Mouse (Mus musculus): ENCODE measurements around the gene Nfe2.
"Not testable (repeated sequence)": the region's sequence is repeated elsewhere in the genome, so short reads cannot be mapped to it uniquely, and the experiment has no call there.

Gene Nfe2

GRCm38 (mm10) chr15:103290843-103291242, 32.6 kb upstream of the Nfe2 start:
- DNase-seq (ENCODE audit: low spot score in 2 of 2) = no peak

GRCm38 (mm10) chr15:103290417-103290816, 32.2 kb upstream of the Nfe2 start:
- no peak for DNase-seq (ENCODE audit: low spot score in 2 of 2)

- DNase-seq (ENCODE audit: low spot score in 2 of 2) = no peak
These were observed 31.4 kb upstream of the Nfe2 start for GRCm38 (mm10) chr15:103289600-103289999.

DNA sequence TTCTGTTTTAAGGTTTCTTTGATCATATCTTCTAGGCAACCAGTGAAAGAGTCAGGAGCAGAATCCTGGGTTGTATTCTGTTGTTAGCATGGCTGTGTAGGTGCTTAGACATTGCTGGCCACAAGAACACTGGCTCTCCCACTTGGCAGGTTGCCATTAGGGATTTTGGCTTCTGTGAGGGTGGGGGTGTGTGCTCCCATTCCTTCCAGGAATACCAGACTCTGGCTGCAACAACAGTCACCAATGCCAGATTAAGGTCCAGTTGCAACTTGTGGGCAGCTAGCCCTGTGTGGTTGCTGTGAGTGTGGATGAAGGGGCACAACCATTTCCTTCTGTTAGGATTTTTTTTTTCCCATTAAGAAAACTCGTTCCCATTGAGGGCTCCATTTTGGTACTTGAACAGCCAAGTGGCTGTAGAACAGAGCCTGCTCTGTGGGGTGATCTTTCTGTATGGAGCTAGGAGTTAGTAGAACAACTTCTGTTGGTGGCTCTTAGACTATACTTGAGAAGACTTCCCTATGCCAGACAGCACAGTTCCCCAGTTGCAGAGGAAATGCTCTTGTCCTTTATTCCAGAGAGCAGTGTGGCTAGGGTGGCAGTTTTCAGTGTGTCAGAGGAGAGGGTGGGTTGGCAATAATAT, 27.7 kb upstream of the Nfe2 start:
- DNase-seq (ENCODE audit: low spot score in 2 of 2) = no peak

GRCm38 (mm10) chr15:103284647-103285046, 26.4 kb upstream of the Nfe2 start:
- DNase-seq (ENCODE audit: low spot score in 2 of 2) = no peak

DNA sequence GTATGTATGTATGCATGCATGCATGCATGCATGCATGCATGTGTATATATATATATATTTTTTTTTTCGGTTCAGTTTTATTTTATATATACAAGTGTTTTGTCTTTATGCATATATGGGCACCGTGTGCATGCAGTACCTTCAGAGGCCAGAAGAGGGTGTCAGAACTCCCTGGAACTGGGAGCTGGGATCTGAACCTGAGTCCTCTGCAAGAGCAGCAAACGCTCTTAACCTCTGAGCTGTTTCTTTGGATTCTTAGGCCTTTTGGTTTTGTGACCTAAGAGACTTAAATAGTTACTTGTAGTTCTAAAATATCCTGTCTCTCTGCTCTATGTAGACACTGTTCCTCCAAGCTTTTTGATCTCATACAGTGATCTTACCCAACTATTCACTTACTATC, 25.9 kb upstream of the Nfe2 start:
- DNase-seq (ENCODE audit: low spot score in 2 of 2) = peak in 1 of 2 experiments; percentile 75

- DNase-seq (ENCODE audit: low spot score in 2 of 2) = no peak
These were observed 23.4 kb upstream of the Nfe2 start for GRCm38 (mm10) chr15:103281465-103282205.

DNA sequence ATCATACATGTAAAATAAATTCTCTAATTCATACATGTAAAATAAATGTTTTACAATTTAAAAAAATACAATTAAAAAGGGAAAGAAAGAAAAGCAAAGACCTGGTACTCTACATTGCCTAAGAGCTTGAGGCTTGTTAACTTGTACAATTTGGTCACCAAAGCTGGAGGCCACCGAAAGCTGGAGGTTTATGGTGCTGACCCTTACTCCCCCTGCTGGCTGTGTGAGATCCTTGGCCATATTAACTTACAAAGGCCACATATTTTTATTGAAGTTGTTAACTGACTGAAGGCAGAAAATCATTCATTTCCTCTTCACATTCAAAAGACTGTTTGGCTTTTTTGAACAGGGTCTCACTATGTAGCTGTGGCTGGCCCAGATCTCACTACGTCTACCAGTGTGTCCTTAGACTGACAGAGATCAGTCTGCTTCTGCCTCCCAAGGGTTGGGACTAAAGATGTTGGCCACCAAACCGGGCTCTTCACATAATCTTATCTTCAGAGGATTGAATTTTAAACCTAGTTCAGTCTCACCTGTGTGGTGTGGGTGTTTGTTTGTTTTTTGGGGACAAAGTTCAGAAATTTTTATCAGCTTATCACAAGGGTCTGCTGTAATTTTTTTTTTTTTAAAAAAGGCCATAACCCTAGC, 22.7 kb upstream of the Nfe2 start:
- peak in 1 of 2 experiments; percentile 72 for DNase-seq (ENCODE audit: low spot score in 2 of 2)

DNA sequence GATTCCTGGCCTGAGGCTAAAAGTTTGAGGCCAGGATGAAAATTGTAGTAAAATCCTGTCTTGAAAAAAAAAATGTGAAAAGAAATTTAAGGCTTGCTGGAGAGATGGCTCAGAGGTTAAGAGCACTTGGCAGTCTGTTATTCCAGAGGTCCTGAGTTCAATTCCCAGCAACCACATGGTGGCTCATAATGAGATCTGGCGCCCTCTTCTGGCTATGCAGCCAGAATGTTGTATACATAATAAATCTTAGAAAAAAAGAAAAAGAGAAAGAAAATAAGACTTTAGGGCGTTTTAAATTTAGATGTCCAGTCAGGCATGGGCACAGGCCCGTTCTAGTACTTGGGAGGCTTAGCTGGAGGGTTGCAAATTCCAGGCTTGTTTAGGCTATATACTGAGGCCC, 21.5 kb upstream of the Nfe2 start:
- DNase-seq (ENCODE audit: low spot score in 2 of 2) = peak; percentile 68 to 81

DNA sequence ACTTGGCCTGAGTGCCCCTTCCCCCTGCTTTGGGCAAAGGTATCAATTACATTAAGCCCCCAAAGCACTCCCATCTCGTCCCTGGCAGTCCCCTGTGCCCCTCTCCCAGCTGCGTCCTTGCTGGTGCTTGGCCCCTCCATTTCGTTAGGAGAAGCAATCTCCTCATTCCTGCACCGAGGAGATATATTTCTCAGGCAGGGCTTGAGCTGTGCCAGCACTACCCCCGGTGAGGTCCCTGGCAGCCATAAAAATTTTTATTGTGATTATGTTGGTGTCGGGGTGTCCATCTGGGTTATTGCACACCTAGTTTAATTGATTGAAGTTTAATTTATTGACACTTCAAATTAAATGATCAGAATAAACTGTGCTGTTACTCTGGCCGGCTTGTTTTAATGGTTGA, 19.7 kb upstream of the Nfe2 start:
- no peak for DNase-seq (ENCODE audit: low spot score in 2 of 2)

DNA sequence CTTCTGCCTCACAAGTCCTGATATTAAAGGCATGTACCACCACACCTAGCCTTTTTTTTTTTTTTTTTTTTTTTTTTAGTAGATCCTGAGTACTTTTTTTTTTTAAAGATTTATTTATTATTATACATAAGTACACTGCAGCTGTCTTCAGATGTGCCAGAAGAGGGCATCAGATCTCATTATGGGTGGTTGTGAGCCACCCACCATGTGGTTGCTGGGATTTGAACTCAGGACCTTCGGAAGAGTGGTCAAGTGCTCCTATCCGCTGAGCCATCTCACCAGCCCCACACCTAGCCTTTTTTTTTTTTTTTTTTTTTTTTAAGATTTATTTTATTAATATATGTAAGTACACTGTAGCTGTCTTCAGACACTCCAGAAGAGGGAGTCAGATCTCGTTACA, 17.7 kb upstream of the Nfe2 start:
- not testable (repeated sequence) for DNase-seq (ENCODE audit: low spot score in 2 of 2)

DNA sequence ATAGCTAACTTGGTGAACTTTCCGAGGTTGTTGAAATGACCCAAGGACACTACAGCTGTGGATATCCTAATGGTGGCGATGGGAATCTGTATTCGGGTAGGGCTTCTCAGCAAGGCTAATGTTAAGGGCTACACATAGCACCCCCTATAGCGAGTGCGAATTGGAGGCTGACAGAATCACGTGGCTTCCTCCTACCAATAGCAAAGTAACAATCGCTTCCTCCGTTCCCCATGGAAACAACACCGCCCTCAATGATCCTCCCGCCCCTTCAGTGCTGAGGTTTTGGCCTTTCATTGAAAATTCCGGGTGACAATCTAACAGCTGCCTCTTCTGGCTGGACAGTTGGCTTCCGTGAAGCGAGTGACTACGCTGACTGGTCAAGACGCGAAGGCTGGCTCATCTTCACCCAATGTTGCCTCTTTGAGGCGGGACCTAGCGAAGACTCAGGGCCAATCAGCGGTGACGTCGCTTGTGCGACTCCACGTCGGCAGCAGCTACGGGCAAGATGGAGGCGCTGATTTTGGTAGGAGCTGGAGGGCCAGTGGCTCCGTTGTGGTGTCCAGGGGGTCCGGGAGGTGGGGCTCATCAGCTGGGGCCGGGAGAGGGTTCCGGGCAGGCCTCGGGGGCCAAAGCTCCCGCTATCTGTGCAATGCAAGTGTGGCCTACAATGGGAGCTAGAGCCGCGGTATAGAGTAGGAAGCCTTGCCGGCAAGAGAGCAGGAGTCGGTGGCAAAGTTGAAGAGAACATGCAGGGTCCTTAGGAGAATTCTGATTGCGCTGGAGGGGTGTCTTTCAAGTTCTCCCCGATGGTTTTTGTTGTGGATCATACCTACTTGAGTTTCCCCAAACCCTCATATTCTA, 14.4 kb upstream of the Nfe2 start, which contains the start of gene Copz1:
TSS of gene Copz1 (plus strand) at position 296 of the 861 bp plus-strand sequence.
- peak; percentile 88 to 93 for DNase-seq (ENCODE audit: low spot score in 2 of 2)

- DNase-seq (ENCODE audit: low spot score in 2 of 2) = no peak
These were observed 10.7 kb upstream of the Nfe2 start for GRCm38 (mm10) chr15:103268903-103269302.

DNA sequence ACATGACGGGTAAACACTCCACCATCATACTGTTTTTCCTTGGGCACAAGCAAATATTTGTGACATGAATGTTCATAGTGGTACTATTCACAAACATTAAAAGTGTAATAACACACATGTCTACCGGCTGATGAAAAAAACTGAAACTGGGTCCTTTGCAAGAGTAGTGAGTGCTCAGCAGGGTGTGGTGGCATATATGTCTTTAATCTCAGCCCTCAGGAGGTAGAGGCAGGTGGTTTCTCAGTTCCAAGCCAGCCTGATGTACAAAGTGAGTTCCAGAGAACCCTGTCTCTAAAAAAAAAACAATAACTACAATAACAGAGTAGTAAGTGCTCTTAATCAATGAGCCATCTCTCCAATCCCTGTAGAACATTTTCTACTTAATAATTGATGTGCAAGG, 6.6 kb upstream of the Nfe2 start:
- no peak for DNase-seq (ENCODE audit: low spot score in 2 of 2)

DNA sequence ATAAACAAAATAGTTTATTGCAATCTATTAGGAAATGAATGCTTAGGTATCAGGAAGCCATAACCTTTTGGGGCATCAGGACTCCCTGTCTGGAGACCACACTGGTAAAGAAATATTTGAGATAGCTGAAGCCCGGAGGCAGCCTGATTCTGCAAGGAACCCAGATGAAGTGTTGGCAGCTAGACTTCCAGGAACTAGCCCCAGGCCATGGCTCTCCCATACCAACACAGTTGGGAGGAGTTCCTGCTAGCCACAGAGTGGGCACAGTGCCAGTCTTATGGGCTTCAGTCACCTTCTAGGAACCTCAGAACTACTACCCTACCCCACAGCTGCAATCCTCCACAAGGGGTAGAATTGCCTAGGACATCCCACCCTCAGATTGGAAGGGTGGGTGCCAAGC, 1.8 kb upstream of the Nfe2 start:
- DNase-seq (ENCODE audit: low spot score in 2 of 2) = peak; percentile 72 to 78

DNA sequence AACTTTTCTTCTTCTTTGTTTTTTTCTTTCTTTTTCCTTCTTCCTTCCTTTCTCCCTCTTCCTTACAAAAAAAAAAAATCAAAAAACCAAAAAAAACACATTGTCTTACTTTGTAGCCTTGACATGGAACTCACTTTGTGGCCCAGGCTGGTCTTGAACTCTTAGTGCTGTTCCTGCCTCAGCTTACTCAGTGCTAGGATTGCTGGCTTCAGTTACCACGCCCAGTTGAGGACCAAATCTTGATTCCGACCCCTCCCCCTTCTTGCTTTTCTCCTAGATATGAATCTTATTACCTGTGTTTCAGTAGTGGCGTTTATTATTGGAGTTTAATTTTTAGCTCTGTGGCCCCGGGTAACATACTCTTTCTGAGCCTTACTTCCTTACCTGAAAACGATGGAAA, 959 bp upstream of the Nfe2 start:
- peak in 1 of 2 experiments; percentile 33 for DNase-seq (ENCODE audit: low spot score in 2 of 2)

- DNase-seq (ENCODE audit: low spot score in 2 of 2) = peak in 1 of 2 experiments; percentile 51
These were observed 1.8 kb downstream of the Nfe2 start for GRCm38 (mm10) chr15:103256210-103256986.

GRCm38 (mm10) chr15:103255169-103255568, 3.0 kb downstream of the Nfe2 start:
- peak; percentile 87 to 88 for DNase-seq (ENCODE audit: low spot score in 2 of 2)

DNA sequence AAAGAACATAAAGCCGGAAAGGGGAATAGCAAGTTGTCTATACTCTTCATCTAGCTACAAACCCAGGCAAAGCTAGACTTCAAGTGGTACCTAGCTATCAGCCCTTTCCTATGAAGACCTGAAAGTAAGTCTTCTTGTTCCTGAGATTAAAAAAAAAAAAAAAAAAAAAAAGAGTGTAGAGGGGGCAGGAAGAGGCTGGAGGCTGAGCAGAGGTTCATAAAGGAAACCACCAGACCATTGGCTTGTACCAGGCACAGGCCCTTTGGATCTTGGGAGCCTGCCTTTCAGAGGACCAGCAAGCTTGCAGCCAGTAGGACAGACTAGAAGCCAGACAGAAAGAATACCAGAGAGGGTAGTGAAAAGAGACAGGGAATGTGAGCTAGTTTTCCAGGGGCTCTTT, 4.9 kb downstream of the Nfe2 start:
- DNase-seq (ENCODE audit: low spot score in 2 of 2) = no peak

- DNase-seq (ENCODE audit: low spot score in 2 of 2) = peak; percentile 73
These were observed 5.5 kb downstream of the Nfe2 start for GRCm38 (mm10) chr15:103252660-103253059.

GRCm38 (mm10) chr15:103251595-103251994, 6.6 kb downstream of the Nfe2 start:
- peak; percentile 81 to 86 for DNase-seq (ENCODE audit: low spot score in 2 of 2)

All from spleen, postnatal 10 days (tissue).